Mouse (Mus musculus): ENCODE measurements around the gene Bag5. TPM values are rescaled to one million over a fixed set of nuclear protein-coding genes. Genes with fewer than 3 reads are reported as not detected.

The Bag5 gene
- polyA plus RNA-seq, 1 experiment from 2014 or later = 65.5 TPM

GRCm38 (mm10) chr12:111705186-111705973 lies 7.7 kb downstream of the Bag5 start:
- Histone ChIP-seq H3K4me1 (replicated peaks; ENCODE audit: control insufficient read depth, insufficient read depth, low read length) (no peaks in the 10 kb centered on the region), H3K9me3 (ENCODE audit: control insufficient read depth, low read length) (no peaks in the 10 kb centered on the region), H3K9ac (no peak overlapping the region), H3K4me3 (replicated peaks; ENCODE audit: low read length) (no peak overlapping the region), H3K27me3 (ENCODE audit: control insufficient read depth, insufficient read depth, low read length) (no peaks in the 10 kb centered on the region), H3K4me2 (replicated peaks) (no peak overlapping the region), H3K36me3 (replicated peaks; ENCODE audit: control insufficient read depth, insufficient read depth) (peaks cover 35% of the 10 kb centered on the region), H3K27ac (peak overlapping the region; percentile 4; the same call in 1 of the 2 replicates)
- DNase-seq (ENCODE audit: low spot score) (no peak), ATAC-seq (ENCODE audit: low FRiP score) (no peak)
- 86% methylated on average over 15 of the region's 15 CpGs for WGBS

GRCm38 (mm10) chr12:111704609-111705008 lies 8.4 kb downstream of the Bag5 start:
- no peaks in the 10 kb centered on the region for H3K4me1 ChIP-seq (replicated peaks; ENCODE audit: control insufficient read depth, insufficient read depth, low read length)
- peaks cover 28% of the 10 kb centered on the region for H3K36me3 ChIP-seq (replicated peaks; ENCODE audit: control insufficient read depth, insufficient read depth)
- no peak; the same call in 1 of the 2 replicates for ATAC-seq (ENCODE audit: low FRiP score)
- H3K9me3 ChIP-seq (ENCODE audit: control insufficient read depth, low read length) = no peaks in the 10 kb centered on the region
- no peak overlapping the region for H3K4me2 ChIP-seq (replicated peaks)
- H3K27ac ChIP-seq = peak overlapping the region; percentile 4; the same call in 1 of the 2 replicates
- DNase-seq (ENCODE audit: low spot score) = no peak
- no peak overlapping the region for H3K4me3 ChIP-seq (replicated peaks; ENCODE audit: low read length)
- no peak overlapping the region for H3K9ac ChIP-seq
- WGBS = 53% methylated on average over 9 of the region's 9 CpGs
- H3K27me3 ChIP-seq (ENCODE audit: control insufficient read depth, insufficient read depth, low read length) = no peaks in the 10 kb centered on the region

- Histone ChIP-seq H3K27me3 (ENCODE audit: control insufficient read depth, insufficient read depth, low read length) (no peaks in the 10 kb centered on the region), H3K9ac (no peak overlapping the region), H3K4me3 (replicated peaks; ENCODE audit: low read length) (no peak overlapping the region), H3K9me3 (ENCODE audit: control insufficient read depth, low read length) (no peaks in the 10 kb centered on the region), H3K36me3 (replicated peaks; ENCODE audit: control insufficient read depth, insufficient read depth) (peaks cover 15% of the 10 kb centered on the region; the same call in 1 of the 2 replicates), H3K4me2 (replicated peaks) (no peak overlapping the region), H3K4me1 (replicated peaks; ENCODE audit: control insufficient read depth, insufficient read depth, low read length) (no peaks in the 10 kb centered on the region), H3K27ac (no peak overlapping the region)
- DNase-seq (ENCODE audit: low spot score) (no peak), ATAC-seq (ENCODE audit: low FRiP score) (no peak)
- 84% methylated on average over 3 of the region's 3 CpGs for WGBS
Measured at GRCm38 (mm10) chr12:111703301-111703700, 9.8 kb downstream of the Bag5 start.

GRCm38 (mm10) chr12:111700920-111701458 lies 12.1 kb downstream of the Bag5 start:
- no peaks in the 10 kb centered on the region for H3K9me3 ChIP-seq (ENCODE audit: control insufficient read depth, low read length)
- H3K4me3 ChIP-seq (replicated peaks; ENCODE audit: low read length) = no peak overlapping the region
- no peaks in the 10 kb centered on the region for H3K27me3 ChIP-seq (ENCODE audit: control insufficient read depth, insufficient read depth, low read length)
- DNase-seq (ENCODE audit: low spot score) = no peak
- 76% methylated on average over 9 of the region's 9 CpGs for WGBS
- no peak overlapping the region for H3K27ac ChIP-seq
- no peak overlapping the region for H3K9ac ChIP-seq
- peaks cover 3% of the 10 kb centered on the region; the same call in 1 of the 2 replicates for H3K4me1 ChIP-seq (replicated peaks; ENCODE audit: control insufficient read depth, insufficient read depth, low read length)
- 0 out of 2 replicates have a peak, but pooled peaks cover under 1% of the 10 kb centered on the region for H3K36me3 ChIP-seq (replicated peaks; ENCODE audit: control insufficient read depth, insufficient read depth)
- ATAC-seq (ENCODE audit: low FRiP score) = no peak
- H3K4me2 ChIP-seq (replicated peaks) = no peak overlapping the region

GRCm38 (mm10) chr12:111699542-111699941 lies 13.5 kb downstream of the Bag5 start:
- Histone ChIP-seq H3K36me3 (replicated peaks; ENCODE audit: control insufficient read depth, insufficient read depth) (no peaks in the 10 kb centered on the region), H3K27me3 (ENCODE audit: control insufficient read depth, insufficient read depth, low read length) (no peaks in the 10 kb centered on the region), H3K4me2 (replicated peaks) (no peak overlapping the region), H3K4me1 (replicated peaks; ENCODE audit: control insufficient read depth, insufficient read depth, low read length) (peaks cover 15% of the 10 kb centered on the region), H3K9ac (no peak overlapping the region), H3K4me3 (replicated peaks; ENCODE audit: low read length) (no peak overlapping the region), H3K27ac (no peak overlapping the region), H3K9me3 (ENCODE audit: control insufficient read depth, low read length) (no peaks in the 10 kb centered on the region)
- ATAC-seq (ENCODE audit: low FRiP score) = no peak
- 89% methylated on average over 4 of the region's 4 CpGs for WGBS
- DNase-seq (ENCODE audit: low spot score) = no peak

GRCm38 (mm10) chr12:111698346-111698913 lies 14.6 kb downstream of the Bag5 start:
- Histone ChIP-seq H3K27ac (no peak overlapping the region), H3K4me1 (replicated peaks; ENCODE audit: control insufficient read depth, insufficient read depth, low read length) (peaks cover 26% of the 10 kb centered on the region), H3K4me3 (replicated peaks; ENCODE audit: low read length) (no peak overlapping the region), H3K36me3 (replicated peaks; ENCODE audit: control insufficient read depth, insufficient read depth) (no peaks in the 10 kb centered on the region), H3K4me2 (replicated peaks) (no peak overlapping the region), H3K9ac (peak overlapping the region; percentile 4; the same call in 1 of the 2 replicates), H3K9me3 (ENCODE audit: control insufficient read depth, low read length) (no peaks in the 10 kb centered on the region), H3K27me3 (ENCODE audit: control insufficient read depth, insufficient read depth, low read length) (no peaks in the 10 kb centered on the region)
- WGBS = 61% methylated on average over 6 of the region's 6 CpGs
- ATAC-seq (ENCODE audit: low FRiP score) (no peak), DNase-seq (ENCODE audit: low spot score) (no peak)

- H3K27me3 ChIP-seq (ENCODE audit: control insufficient read depth, insufficient read depth, low read length) = no peaks in the 10 kb centered on the region
- H3K27ac ChIP-seq = no peak overlapping the region
- no peaks in the 10 kb centered on the region for H3K9me3 ChIP-seq (ENCODE audit: control insufficient read depth, low read length)
Measured at GRCm38 (mm10) chr12:111697708-111698107, 15.3 kb downstream of the Bag5 start.

GRCm38 (mm10) chr12:111696239-111696638 lies 16.8 kb downstream of the Bag5 start:
- no peak for ATAC-seq (ENCODE audit: low FRiP score)
- H3K9me3 ChIP-seq (ENCODE audit: control insufficient read depth, low read length) = no peaks in the 10 kb centered on the region
- no peak overlapping the region for H3K4me2 ChIP-seq (replicated peaks)
- H3K4me1 ChIP-seq (replicated peaks; ENCODE audit: control insufficient read depth, insufficient read depth, low read length) = peaks cover 39% of the 10 kb centered on the region
- peak; percentile 84 for DNase-seq (ENCODE audit: low spot score)
- H3K36me3 ChIP-seq (replicated peaks; ENCODE audit: control insufficient read depth, insufficient read depth) = no peaks in the 10 kb centered on the region
- peak overlapping the region; percentile 34; the same call in 1 of the 2 replicates for H3K9ac ChIP-seq
- 17% methylated on average over 6 of the region's 6 CpGs for WGBS
- H3K27me3 ChIP-seq (ENCODE audit: control insufficient read depth, insufficient read depth, low read length) = no peaks in the 10 kb centered on the region
- peak overlapping the region; percentile 86; the same call in 1 of the 2 replicates for H3K27ac ChIP-seq
- no peak overlapping the region for H3K4me3 ChIP-seq (replicated peaks; ENCODE audit: low read length)

More at GRCm38 (mm10) chr12:111697708-111698107, 15.3 kb downstream of the Bag5 start:
- Histone ChIP-seq H3K9ac (no peak overlapping the region), H3K4me2 (replicated peaks) (no peak overlapping the region), H3K4me3 (replicated peaks; ENCODE audit: low read length) (no peak overlapping the region), H3K4me1 (replicated peaks; ENCODE audit: control insufficient read depth, insufficient read depth, low read length) (peaks cover 33% of the 10 kb centered on the region), H3K36me3 (replicated peaks; ENCODE audit: control insufficient read depth, insufficient read depth) (no peaks in the 10 kb centered on the region)
- no peak for ATAC-seq (ENCODE audit: low FRiP score)
- WGBS = 85% methylated on average over 4 of the region's 4 CpGs
- no peak for DNase-seq (ENCODE audit: low spot score)

Data from hindbrain, embryonic 14.5 days (tissue).